Mouse (Mus musculus): Measurements from ENCODE around the gene Rassf3.

The Rassf3 gene

GRCm38 (mm10) chr10:121476190-121476967 lies at the start of gene Rassf3:
Rassf3 (minus strand) TSS chr10:121476347.
- peak; percentile 65 to 72 for DNase-seq (ENCODE audit: low spot score in 2 of 2)

- no peak for DNase-seq (ENCODE audit: low spot score in 2 of 2)
These were observed 44.9 kb upstream of the Rassf3 start for GRCm38 (mm10) chr10:121520923-121521585.

- no peak for DNase-seq (ENCODE audit: low spot score in 2 of 2)
These were observed 43.6 kb upstream of the Rassf3 start for GRCm38 (mm10) chr10:121519710-121520109.

GRCm38 (mm10) chr10:121516008-121516600 lies 40.0 kb upstream of the Rassf3 start:
- DNase-seq (ENCODE audit: low spot score in 2 of 2), result peak; percentile 57 to 83

- no peak for DNase-seq (ENCODE audit: low spot score in 2 of 2)
These were observed 33.9 kb upstream of the Rassf3 start for GRCm38 (mm10) chr10:121509751-121510643.

GRCm38 (mm10) chr10:121507755-121508544 lies 31.8 kb upstream of the Rassf3 start:
- no peak for DNase-seq (ENCODE audit: low spot score in 2 of 2)

GRCm38 (mm10) chr10:121506731-121507583 lies 30.8 kb upstream of the Rassf3 start:
- DNase-seq (ENCODE audit: low spot score in 2 of 2), result no peak

GRCm38 (mm10) chr10:121505929-121506328 lies 29.8 kb upstream of the Rassf3 start:
- no peak for DNase-seq (ENCODE audit: low spot score in 2 of 2)

- DNase-seq (ENCODE audit: low spot score in 2 of 2), result peak; percentile 55 to 77
These were observed 29.1 kb upstream of the Rassf3 start for GRCm38 (mm10) chr10:121504973-121505911.

- no peak for DNase-seq (ENCODE audit: low spot score in 2 of 2)
These were observed 25.0 kb upstream of the Rassf3 start for GRCm38 (mm10) chr10:121501160-121501559.

GRCm38 (mm10) chr10:121500034-121500433 lies 23.9 kb upstream of the Rassf3 start:
- DNase-seq (ENCODE audit: low spot score in 2 of 2), result no peak

- no peak for DNase-seq (ENCODE audit: low spot score in 2 of 2)
These were observed 22.9 kb upstream of the Rassf3 start for GRCm38 (mm10) chr10:121499063-121499462.

GRCm38 (mm10) chr10:121498481-121498904 lies 22.3 kb upstream of the Rassf3 start:
- no peak for DNase-seq (ENCODE audit: low spot score in 2 of 2)

GRCm38 (mm10) chr10:121497968-121498367 lies 21.8 kb upstream of the Rassf3 start:
- DNase-seq (ENCODE audit: low spot score in 2 of 2), result no peak

- DNase-seq (ENCODE audit: low spot score in 2 of 2), result no peak
These were observed 20.5 kb upstream of the Rassf3 start for GRCm38 (mm10) chr10:121496616-121497015.

GRCm38 (mm10) chr10:121494163-121494425 lies 17.9 kb upstream of the Rassf3 start:
- no peak for DNase-seq (ENCODE audit: low spot score in 2 of 2)

GRCm38 (mm10) chr10:121493374-121494162 lies 17.4 kb upstream of the Rassf3 start:
- DNase-seq (ENCODE audit: low spot score in 2 of 2), result no peak

GRCm38 (mm10) chr10:121492608-121493315 lies 16.6 kb upstream of the Rassf3 start:
- no peak for DNase-seq (ENCODE audit: low spot score in 2 of 2)

Measured in frontal cortex, postnatal 14 days (tissue).